Mouse (Mus musculus) embryonic fibroblast, embryonic 13.5 days (primary cell): ENCODE data around the gene Babam2.

Experiments used
- CTCF ChIP-seq: IDR thresholded peaks from 2 replicates; pipeline ENCODE4 v1.5.1; 2011; ENCODE audit warnings: mild to moderate bottlenecking, control low read depth, low read length, moderate library complexity, borderline replicate concordance; ENCODE audit not compliant: insufficient read depth
- POLR2A ChIP-seq: IDR thresholded peaks from 2 replicates; pipeline ENCODE4 v1.6.1; 2011; ENCODE audit warnings: low read depth, mild to moderate bottlenecking, control low read depth, low read length, moderate library complexity

DNA sequence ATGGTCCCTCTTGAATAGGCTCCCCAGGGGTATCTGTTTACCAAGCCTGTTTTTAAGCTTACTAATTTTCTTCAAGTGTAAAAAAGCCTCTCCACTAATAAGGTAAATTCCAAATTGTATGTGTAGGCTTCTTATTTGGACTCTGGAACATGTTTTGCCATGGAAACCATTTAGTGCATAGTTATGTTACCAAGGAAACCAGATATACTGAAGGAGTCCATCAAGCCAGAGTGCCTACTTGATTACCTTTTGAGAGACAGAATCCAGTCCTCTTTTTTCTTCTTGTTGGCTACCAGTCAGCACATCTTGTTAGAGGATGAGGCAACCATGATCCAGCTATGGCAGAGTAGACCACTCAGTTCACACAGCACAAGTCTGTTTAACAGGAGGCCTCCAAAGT lies 222.6 kb downstream of the Babam2 start:
- no peak for TF ChIP-seq CTCF
- no peak for TF ChIP-seq POLR2A
